Comparison of ENCODE assay signal across 16 mouse cellular contexts in genomic region chr13:6506309-6506708, GRCm38 (mm10).
"Had no signal": no experiment of that assay in that cellular context is flagged by ENCODE, and none has a peak within 500 bp of the region (broad histone marks: within the 10 kb centered on the region; RNA-seq: fewer than 3 reads in every experiment).

No protein-coding gene starts in this region.

- H3K4me2 ChIP-seq: limb, embryonic 12.5 days; liver, embryonic 13.5 days; lung, embryonic 15.5 days; midbrain, embryonic 11.5 days; midbrain, embryonic 15.5 days; neural tube, embryonic 13.5 days had no signal

- DNase-seq: kidney, postnatal 25 days; layer of hippocampus, adult 9-11 months; layer of hippocampus, postnatal 36 days; liver; liver, embryonic 13.5 days; liver, postnatal 0 days; lung, postnatal 14 days; right cerebral cortex, postnatal 25 days; thymus, postnatal 4 days had no signal

- ATAC-seq: liver, postnatal 0 days; midbrain, embryonic 15.5 days had no signal

- H3K36me3 ChIP-seq: limb, embryonic 12.5 days; liver, embryonic 13.5 days; lung, embryonic 15.5 days; midbrain, embryonic 15.5 days; neural tube, embryonic 13.5 days had no signal

- H3K4me3 ChIP-seq: limb, embryonic 12.5 days; liver, embryonic 13.5 days; lung, embryonic 15.5 days; megakaryocyte, embryonic 14.5 days; midbrain, embryonic 15.5 days; neural tube, embryonic 13.5 days had no signal

- H3K4me1 ChIP-seq: limb, embryonic 12.5 days; liver, embryonic 13.5 days; lung, embryonic 15.5 days; midbrain, embryonic 15.5 days; neural tube, embryonic 13.5 days had no signal

- H3K27me3 ChIP-seq: limb, embryonic 12.5 days; liver, embryonic 13.5 days; lung, embryonic 15.5 days; midbrain, embryonic 15.5 days; neural tube, embryonic 13.5 days had no signal

- H3K9me3 ChIP-seq: limb, embryonic 12.5 days; liver, embryonic 13.5 days; lung, embryonic 15.5 days; megakaryocyte, embryonic 14.5 days; midbrain, embryonic 15.5 days; neural tube, embryonic 13.5 days had no signal

- H3K27ac ChIP-seq: limb, embryonic 12.5 days; liver, embryonic 13.5 days; lung, embryonic 15.5 days; macrophage; midbrain, embryonic 15.5 days; neural tube, embryonic 13.5 days had no signal

- H3K9ac ChIP-seq: limb, embryonic 12.5 days; liver, embryonic 13.5 days; liver, postnatal 0 days; lung, embryonic 15.5 days; midbrain, embryonic 15.5 days; neural tube, embryonic 13.5 days had no signal
